Mouse (Mus musculus) thymus, adult 2 months (tissue): ENCODE results near the gene Eif2b2.

Source experiments
- CTCF ChIP-seq: fragments of 200-500 bp; IDR thresholded peaks from 2 replicates; pipeline ENCODE4 v1.5.1; 2012; ENCODE audit warnings: mild to moderate bottlenecking, control low read depth, low read length, moderate library complexity, borderline replicate concordance; ENCODE audit not compliant: control insufficient read depth, poor library complexity, insufficient read depth; ENCODE audit errors: extremely low read depth
- POLR2A ChIP-seq: fragments of 200-500 bp; IDR thresholded peaks from 2 replicates; pipeline ENCODE4 v1.6.1; 2012; ENCODE audit warnings: mild to moderate bottlenecking, low read length, control low read depth, moderate library complexity; ENCODE audit not compliant: control insufficient read depth, poor library complexity, insufficient read depth; ENCODE audit errors: extremely low read depth

- no peak for TF ChIP-seq POLR2A
- TF ChIP-seq CTCF = no peak
Observed at GRCm38 (mm10) chr12:85185810-85186209, 33.5 kb upstream of the Eif2b2 start.
